Mouse (Mus musculus) cerebellum, adult (tissue): ENCODE measurements around the gene Olfr588-ps1.
"Not testable (repeated sequence)": the region's sequence is repeated elsewhere in the genome, so short reads cannot be mapped to it uniquely, and the experiment has no call there.

Source experiments
- ATAC-seq: cut with Nextera tagmentation; 2 replicates; pipeline ENCODE4 v1.9.2; 2017; ENCODE audit warnings: mild to moderate bottlenecking, moderate library complexity, mixed read lengths; ENCODE audit not compliant: insufficient number of reproducible peaks, low FRiP score, low TSS enrichment

The Olfr588-ps1 gene

GRCm38 (mm10) chr7:103140579-103140978, at the start of gene Olfr588-ps1:
Gene Olfr588-ps1 (plus strand): TSS chr7:103140879.
- no peak for ATAC-seq

DNA sequence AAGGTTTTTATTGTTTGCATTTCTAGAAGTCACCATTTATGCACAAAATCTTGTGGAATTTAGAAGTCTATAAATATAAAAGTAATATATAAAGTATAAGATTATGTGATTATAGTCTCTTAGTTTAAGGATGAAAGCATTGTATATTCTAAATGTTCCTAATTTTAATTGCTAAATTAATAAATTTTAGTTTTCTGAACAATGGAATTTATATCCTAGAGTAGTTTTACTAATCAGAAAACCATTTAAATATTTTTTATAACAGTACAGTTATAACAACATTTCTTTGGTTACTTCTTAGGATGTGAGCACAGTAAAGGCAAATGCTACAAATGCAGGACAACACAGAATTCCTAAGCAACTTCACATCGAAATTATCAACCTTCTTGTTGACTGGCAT, 43.3 kb upstream of the Olfr588-ps1 start, which contains the start of gene Olfr585:
Olfr585 (plus strand) TSS at position 301 of the 400 bp plus-strand sequence.
- no peak for ATAC-seq

- ATAC-seq, result no peak
Measured at GRCm38 (mm10) chr7:103119406-103119805, 21.3 kb upstream of the Olfr588-ps1 start.

- ATAC-seq, result no peak
Measured at GRCm38 (mm10) chr7:103125538-103125937, 15.1 kb upstream of the Olfr588-ps1 start, which contains the start of gene Olfr586. Gene Olfr586 (minus strand): TSS chr7:103125638.

GRCm38 (mm10) chr7:103156256-103156655, 15.6 kb downstream of the Olfr588-ps1 start, which contains the start of gene Olfr589:
Gene Olfr589 (minus strand): TSS chr7:103156356.
- no peak for ATAC-seq

DNA sequence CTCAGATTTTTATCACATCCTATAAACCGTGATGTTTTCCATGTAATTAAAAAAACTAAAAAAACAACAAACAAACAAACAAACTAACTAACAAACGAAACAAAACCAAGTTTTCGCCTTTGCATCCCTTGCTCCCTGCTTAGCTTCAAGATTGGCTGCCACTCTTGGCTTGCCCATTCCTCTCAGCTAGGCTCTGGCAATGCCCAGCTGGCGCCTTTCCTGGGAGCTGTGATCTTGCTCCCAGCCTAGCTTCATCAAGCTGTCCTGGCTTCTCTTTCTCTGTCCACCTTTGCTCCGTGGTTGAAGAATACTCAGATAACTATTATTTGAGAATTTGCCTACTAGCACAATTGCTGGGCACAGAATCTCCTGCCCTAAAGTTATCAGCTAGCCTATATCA, 29.0 kb downstream of the Olfr588-ps1 start:
- ATAC-seq, result no peak

GRCm38 (mm10) chr7:103178240-103178639, 37.6 kb downstream of the Olfr588-ps1 start, which contains the start of gene Olfr591:
Gene Olfr591 (minus strand): TSS chr7:103178340.
- no peak for ATAC-seq

DNA sequence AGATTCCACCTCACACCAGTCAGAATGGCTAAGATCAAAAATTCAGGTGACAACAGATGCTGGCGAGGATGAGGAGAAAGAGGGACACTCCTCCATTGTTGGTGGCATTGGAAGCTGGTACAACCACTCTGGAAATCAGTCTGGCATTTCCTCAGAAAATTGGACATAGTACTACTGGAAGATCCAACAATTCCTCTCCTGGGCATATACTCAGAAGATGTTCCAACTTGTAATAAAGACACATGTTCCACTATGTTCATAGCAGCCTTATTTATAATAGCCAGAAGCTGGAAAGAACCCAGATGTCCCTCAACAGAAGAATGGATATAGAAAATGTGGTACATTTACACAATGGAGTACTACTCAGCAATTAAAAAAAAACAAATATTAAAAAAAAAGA, 43.8 kb downstream of the Olfr588-ps1 start, which contains the start of gene Olfr592:
Olfr592 (plus strand) TSS at position 301 of the 400 bp plus-strand sequence.
- ATAC-seq, result not testable (repeated sequence)
